Mouse (Mus musculus): ENCODE data around the gene Ctrc.

DNA sequence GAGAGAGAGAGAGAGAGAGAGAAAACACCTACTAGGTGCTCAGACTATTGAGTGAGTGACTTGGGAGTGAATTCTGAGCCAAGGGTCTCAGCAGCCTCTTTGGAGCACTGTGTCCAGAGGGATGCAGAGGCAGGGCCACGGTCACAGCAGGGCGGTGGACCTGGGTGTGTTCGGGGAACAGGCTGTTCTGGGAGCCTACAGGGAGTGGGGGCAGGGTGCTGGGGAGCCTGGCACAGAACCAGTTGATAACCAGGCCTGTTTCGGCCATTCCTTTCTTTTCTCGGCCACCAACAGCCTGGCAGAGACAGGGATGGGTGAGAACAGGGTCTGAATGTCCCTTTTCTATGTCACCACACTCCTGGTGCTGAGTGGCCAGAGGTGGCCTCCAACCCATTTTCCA is 16.7 kb upstream of the Ctrc start:
- TF ChIP-seq CTCF (IDR thresholded peaks at IDR 0.05; ENCODE audit: low read depth): no peak
- TF ChIP-seq EP300 (optimal IDR thresholded peaks at IDR 0.05): no peak

All from stomach, postnatal 0 days (tissue).